Mouse (Mus musculus) cortical plate, adult 2 months (tissue): Measurements from ENCODE around the gene Mylk4.

Experiments used
- CTCF ChIP-seq: fragments of 200-500 bp; IDR thresholded peaks from 2 replicates; pipeline ENCODE4 v1.5.1; 2011; ENCODE audit warnings: mild to moderate bottlenecking, control low read depth, low read length; ENCODE audit not compliant: insufficient read depth; ENCODE audit errors: extremely low read depth
- POLR2A ChIP-seq: fragments of 200-500 bp; IDR thresholded peaks from 2 replicates; pipeline ENCODE4 v1.6.1; 2011; ENCODE audit warnings: mild to moderate bottlenecking, low read length, control low read depth; ENCODE audit not compliant: insufficient read depth; ENCODE audit errors: extremely low read depth

- no peak for TF ChIP-seq CTCF
- no peak for TF ChIP-seq POLR2A
Observed at GRCm38 (mm10) chr13:32787584-32787983, 3.8 kb upstream of the Mylk4 start.
